Mouse (Mus musculus): Measurements from ENCODE around the gene Zfp579. TPM values are rescaled to one million over a fixed set of nuclear protein-coding genes. Genes with fewer than 3 reads are reported as not detected.
"Not testable (repeated sequence)": the region's sequence is repeated elsewhere in the genome, so short reads cannot be mapped to it uniquely, and the experiment has no call there.

The Zfp579 gene
- polyA plus RNA-seq, 1 experiment: 168 TPM

DNA sequence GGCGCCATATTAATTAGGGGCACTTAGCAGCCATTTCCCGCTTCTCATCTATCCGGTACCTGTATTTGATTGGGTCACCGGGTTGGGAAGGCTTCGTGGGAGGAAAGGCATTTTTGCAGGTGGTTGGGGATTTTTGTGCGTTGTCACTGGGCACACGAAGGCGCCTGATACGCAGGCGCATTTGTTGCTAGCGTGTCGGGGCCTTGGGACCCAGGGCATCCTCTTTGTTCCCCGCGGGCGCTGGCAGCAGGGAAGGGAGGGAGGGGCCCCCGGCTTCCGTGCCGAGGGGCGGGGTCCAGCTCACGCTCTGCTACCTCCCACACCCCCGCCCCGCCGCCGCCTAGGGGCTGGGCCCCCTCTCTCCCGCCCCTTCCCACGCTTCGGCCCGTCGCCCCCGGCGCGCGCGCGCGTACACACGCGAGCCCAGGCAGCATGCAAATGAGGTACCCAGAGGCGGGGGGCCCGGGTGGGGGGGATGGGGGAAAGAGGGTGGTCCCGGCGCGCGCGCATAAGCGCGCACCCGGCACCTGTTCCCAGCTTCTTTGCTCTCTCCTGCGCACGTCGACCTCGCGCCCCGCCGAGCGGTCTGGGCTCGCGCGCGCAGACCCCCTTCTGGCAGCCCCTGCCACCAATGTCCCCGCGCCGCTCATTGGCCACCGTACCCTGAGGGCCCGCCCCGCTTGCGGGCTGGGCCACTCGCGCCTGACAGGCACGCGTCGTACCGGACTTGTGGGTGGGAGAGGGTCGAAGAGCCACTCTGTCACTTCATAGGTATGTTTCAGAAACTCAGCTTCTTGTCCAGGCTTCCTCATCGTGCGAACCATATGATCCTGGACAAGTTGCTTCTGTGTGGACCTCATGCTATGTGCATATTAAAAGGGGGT lies 19.4 kb upstream of the Zfp579 start, which contains the start of gene Gm44973:
Gm44973 (plus strand) TSS at position 379 of the 884 bp plus-strand sequence.
- DNase-seq (ENCODE audit: low read depth): peak; percentile 98
- TF ChIP-seq POLR2A (IDR thresholded peaks at IDR 0.05; ENCODE audit: borderline replicate concordance, extremely low read depth, insufficient read depth, insufficient read length, poor library complexity, severe bottlenecking) (peak; percentile 55; the same call in 1 of the 2 replicates), CTCF (IDR thresholded peaks at IDR 0.05; ENCODE audit: borderline replicate concordance, extremely low read depth, insufficient read depth, insufficient read length) (no peak)

DNA sequence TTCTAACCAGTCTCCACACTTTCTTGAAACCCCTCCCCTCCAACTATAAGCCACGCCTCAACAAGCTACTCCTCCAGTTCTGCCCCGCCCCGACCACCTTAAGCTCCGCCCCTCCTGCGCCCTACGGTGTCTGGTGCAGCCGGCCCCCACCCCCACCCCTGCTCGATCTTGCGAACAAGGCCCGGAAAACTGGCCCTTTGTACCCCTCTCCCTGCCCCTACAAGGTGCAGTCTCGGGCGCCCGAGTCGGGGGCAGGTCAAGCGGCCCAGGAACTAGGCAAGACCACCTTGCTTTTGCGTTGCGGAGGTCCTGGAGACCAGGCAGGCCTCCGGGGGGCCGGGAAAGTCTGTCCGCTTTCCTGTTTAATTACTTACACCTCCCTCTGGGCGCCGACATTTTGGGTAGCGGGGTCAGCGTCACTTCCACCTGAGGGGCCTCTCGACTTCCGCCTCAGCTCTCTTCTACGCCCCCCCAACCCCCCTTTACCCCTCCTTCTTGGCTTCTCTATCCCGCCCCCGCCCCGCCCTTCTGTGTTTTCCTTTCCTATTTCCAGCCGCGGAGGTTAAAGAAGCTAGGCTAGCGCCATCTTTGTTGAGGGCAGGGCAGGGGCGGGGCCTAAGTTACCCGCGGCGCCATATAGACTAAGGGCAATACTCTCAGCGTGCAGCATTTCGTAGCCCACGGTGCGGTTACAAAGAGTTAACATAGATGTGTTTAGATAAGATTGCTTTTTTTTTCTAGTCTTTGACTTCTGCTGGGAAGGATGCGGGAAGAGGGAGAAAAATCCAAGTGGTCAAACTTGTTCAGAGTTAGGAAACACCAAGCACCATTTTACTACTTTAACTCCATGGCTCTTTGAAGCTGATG lies 18.5 kb upstream of the Zfp579 start, which contains the start of the genes Zfp524 and Fiz1:
Zfp524 (plus strand) TSS at position 165 of the 867 bp plus-strand sequence.
Fiz1 (minus strand) TSS at position 447 of the 867 bp plus-strand sequence.
- no peak for TF ChIP-seq CTCF (IDR thresholded peaks at IDR 0.05; ENCODE audit: borderline replicate concordance, extremely low read depth, insufficient read depth, insufficient read length)
- TF ChIP-seq POLR2A (IDR thresholded peaks at IDR 0.05; ENCODE audit: borderline replicate concordance, extremely low read depth, insufficient read depth, insufficient read length, poor library complexity, severe bottlenecking): peak; percentile 20; the same call in 1 of the 2 replicates
- peak; percentile 99 for DNase-seq (ENCODE audit: low read depth)

DNA sequence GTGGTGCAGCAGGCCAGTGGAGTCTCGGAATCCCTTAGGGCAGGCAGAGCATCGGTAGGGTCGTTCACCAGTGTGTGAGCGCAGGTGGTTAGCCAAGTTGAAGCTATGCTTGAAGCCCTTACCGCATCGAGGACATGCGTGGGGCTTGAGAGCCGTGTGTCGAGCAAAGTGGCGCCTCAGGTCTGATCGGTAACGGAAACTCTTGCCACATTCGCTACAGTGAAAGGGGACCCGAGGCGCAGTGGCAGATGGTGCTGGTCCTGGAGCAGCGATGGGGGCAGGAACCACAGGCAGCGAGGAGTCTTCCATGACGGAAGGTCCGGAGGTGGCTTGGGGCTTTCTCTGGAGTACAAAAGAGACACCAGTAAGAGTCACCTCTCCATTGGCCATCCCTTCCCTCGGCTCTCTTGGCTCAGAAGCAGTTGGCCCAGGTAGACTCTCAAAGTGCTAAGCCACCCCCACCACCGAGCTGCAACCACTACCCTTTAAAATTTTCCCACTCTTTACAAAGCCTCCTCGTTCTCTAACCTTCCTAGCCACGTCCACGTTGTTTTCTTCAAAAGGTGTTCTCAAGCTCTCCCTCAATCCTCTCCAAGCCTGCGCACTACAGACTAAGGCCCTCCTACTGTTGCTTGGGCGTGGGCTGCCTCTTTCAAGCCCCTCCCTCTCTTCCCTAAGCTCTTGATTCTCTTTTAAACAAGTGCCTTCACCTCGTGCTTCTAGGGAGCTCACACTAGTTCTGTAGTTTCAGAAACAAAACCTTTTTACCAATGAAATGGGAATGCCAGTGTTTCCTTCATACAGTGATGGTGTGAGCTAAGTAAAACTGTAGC lies 16.9 kb upstream of the Zfp579 start:
- TF ChIP-seq CTCF (IDR thresholded peaks at IDR 0.05; ENCODE audit: borderline replicate concordance, extremely low read depth, insufficient read depth, insufficient read length) (no peak), POLR2A (IDR thresholded peaks at IDR 0.05; ENCODE audit: borderline replicate concordance, extremely low read depth, insufficient read depth, insufficient read length, poor library complexity, severe bottlenecking) (no peak)
- DNase-seq (ENCODE audit: low read depth): no peak

DNA sequence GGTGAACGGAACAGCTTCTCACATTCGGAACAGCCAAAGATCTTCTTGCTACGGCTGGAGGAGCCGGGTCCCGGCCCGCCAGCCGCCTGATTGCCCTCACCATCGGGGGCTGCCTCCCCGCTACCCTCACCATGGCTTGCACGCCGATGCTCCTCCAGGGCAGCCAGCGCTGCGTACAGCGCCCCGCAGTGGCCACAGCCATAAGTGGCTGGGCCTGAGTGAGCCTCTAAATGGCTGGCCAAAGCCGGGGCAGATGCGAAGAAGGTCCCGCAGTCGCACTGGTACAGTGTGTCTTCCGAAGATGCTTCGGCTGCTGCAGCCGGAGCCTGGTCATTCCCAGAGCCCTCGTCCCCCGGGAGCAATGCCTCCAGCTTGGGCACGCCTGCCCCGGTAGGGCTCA lies 12.3 kb upstream of the Zfp579 start:
- DNase-seq (ENCODE audit: low read depth): no peak
- TF ChIP-seq CTCF (IDR thresholded peaks at IDR 0.05; ENCODE audit: borderline replicate concordance, extremely low read depth, insufficient read depth, insufficient read length): no peak
- TF ChIP-seq POLR2A (IDR thresholded peaks at IDR 0.05; ENCODE audit: borderline replicate concordance, extremely low read depth, insufficient read depth, insufficient read length, poor library complexity, severe bottlenecking): no peak

DNA sequence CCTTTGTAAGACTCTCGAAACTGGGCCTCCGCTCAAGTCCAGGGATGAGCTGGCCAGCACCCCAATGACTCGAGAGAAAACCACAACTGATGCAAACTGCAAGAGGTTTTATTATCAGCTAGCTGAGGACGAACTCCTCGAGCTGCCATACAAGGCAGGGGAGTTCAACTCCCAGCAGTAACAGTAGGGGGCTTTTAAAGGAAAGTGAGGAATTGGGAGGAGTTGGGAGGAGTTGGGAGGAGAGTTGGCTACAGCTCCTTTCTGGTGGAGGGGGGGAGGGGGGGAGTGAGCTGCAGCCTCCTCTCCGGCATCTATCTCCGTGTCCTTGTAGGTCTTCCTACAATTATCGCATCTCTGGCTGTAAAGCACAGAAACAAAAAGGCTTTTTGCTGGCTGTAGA lies 6.9 kb upstream of the Zfp579 start:
- DNase-seq (ENCODE audit: low read depth): not testable (repeated sequence)

DNA sequence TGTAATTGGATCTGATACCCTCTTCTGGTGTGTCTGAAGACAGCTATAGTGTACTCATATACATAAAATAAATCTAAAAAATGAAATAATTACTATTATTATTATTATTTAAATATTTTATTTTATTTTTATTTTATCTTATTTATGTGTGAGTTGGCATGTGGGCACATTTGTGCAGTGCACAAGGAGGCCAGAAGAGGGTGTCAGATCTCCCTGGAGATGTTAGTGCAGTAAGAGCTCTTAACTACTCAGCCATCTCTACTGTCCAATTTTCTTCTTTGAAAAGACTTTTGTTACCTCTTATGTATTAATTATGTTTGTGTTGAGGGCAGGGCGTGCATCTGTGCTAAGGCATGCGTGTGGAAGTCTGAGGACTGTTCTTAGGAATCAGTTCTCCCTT lies 3.9 kb upstream of the Zfp579 start:
- TF ChIP-seq POLR2A (IDR thresholded peaks at IDR 0.05; ENCODE audit: borderline replicate concordance, extremely low read depth, insufficient read depth, insufficient read length, poor library complexity, severe bottlenecking): no peak
- peak; percentile 7; the same call in 1 of the 2 replicates for TF ChIP-seq CTCF (IDR thresholded peaks at IDR 0.05; ENCODE audit: borderline replicate concordance, extremely low read depth, insufficient read depth, insufficient read length)
- DNase-seq (ENCODE audit: low read depth): no peak

DNA sequence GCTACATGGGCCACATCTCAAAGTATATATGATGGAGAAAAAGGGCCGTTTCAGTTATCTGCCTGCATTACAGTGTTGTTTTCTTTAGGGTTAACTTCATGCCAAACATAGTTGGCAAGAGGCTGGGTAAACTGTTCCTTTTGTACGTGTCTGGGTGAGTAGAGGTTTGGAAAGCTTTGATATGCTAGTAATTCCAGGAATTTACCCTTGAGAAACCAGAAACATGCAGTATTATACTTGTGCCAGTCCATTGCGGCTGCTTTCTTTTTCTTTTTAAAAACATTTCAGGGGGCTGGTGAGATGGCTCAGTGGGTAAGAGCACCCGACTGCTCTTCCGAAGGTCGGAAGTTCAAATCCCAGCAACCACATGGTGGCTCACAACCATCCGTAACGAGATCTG lies 976 bp upstream of the Zfp579 start:
- DNase-seq (ENCODE audit: low read depth): no peak
- no peak for TF ChIP-seq CTCF (IDR thresholded peaks at IDR 0.05; ENCODE audit: borderline replicate concordance, extremely low read depth, insufficient read depth, insufficient read length)
- no peak for TF ChIP-seq POLR2A (IDR thresholded peaks at IDR 0.05; ENCODE audit: borderline replicate concordance, extremely low read depth, insufficient read depth, insufficient read length, poor library complexity, severe bottlenecking)

DNA sequence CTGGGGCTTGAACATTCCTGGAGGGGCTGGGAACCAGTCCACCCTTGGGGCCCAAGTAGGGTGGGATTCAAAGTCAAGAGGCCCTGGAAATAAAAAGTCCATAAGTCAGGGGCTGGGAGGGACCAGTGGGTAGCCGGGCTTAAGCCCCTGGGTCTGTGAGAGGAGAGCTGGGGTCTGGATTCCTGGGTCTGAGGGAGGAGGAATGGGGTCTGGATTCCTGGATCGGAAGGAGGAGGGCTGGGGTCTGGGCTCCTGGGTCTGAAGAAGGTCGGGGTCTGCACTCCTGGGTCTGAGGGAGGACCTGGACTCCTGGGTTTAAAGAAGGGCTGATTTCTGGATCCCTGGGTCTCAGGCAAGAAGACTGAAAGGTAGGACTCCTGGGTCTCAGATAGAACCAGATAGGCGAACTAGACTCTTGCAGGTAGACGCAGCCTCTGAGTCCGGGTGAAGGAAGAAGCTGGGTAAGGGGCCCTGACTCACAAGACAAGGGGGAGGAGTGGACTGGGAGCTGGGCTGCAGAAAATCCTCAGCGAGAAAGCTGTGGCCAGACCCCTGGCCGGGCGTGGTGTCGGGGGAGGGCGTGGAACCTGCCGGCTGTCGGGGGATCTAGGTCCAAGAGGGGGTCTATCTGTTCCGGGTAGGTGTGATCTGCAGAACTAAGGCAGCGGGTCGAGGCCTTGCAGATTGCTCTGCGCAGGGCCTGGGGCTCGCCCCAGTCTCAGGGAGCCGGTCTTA lies 523 bp downstream of the Zfp579 start:
- DNase-seq (ENCODE audit: low read depth): no peak
- no peak for TF ChIP-seq POLR2A (IDR thresholded peaks at IDR 0.05; ENCODE audit: borderline replicate concordance, extremely low read depth, insufficient read depth, insufficient read length, poor library complexity, severe bottlenecking)
- no peak for TF ChIP-seq CTCF (IDR thresholded peaks at IDR 0.05; ENCODE audit: borderline replicate concordance, extremely low read depth, insufficient read depth, insufficient read length)

DNA sequence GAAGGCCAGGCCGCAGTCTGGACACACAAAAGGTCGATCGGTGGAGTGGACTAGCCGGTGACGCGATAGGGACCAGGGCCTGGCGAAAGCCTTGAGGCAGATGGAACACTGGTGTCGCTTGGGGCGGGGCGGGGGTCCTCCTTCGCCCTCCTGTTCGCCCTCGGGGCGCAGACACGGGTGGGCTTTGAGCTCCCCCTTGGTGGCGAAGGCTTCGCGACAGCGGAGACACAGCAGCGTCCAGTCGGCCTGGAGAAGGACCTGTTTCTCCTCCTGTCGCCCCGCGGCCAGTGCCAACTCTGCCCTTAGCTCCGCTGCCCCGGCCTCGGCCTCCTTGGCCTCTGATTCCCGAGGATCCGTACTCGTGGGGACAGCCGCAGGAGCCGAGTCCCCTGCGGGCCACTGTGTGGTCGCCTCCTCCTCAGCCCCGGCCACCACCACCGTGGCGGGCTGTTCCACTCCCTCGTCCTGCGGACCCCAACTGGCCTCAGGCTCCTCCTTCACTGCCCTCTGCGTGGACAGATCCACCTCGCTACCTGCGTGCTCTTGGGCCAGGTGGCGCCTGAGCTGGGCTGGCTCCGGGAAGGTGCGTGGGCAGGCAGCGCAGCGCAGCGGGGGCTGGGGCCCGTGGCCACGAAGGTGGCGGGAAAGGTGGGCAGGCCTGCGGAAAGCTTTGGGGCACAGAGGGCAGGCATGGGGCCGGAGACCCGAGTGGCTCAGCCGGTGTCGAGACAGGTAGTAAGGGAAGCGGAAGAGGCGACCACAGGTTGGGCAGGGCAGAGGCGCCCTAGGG lies 1.8 kb downstream of the Zfp579 start:
- no peak for DNase-seq (ENCODE audit: low read depth)
- TF ChIP-seq CTCF (IDR thresholded peaks at IDR 0.05; ENCODE audit: borderline replicate concordance, extremely low read depth, insufficient read depth, insufficient read length): no peak
- TF ChIP-seq POLR2A (IDR thresholded peaks at IDR 0.05; ENCODE audit: borderline replicate concordance, extremely low read depth, insufficient read depth, insufficient read length, poor library complexity, severe bottlenecking): no peak
